8 mouse cellular contexts compared by ENCODE assay signal in the genomic region with DNA sequence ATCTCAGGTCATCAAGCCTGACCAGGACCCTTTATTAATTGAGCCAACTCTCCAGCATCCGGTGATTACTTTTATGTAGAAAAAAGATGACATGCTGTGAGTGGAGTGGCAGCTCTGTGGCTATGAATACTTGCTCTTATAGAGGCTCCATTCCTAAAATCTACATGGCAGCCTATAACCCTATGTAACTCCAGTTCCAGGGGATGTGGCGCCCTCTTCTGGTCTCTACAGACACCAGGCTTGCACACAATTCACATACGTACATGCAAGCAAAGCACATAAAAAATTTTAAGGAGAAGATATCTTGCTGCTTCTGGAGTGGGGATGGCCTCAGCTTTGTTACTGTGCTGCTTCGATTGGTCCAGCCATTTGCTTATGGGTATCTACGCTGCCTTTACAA.
A peak's percentile ranks its signal among the peaks of the same experiment; 100 is the strongest.
DNase-seq lines count a peak whose midpoint lies in the region; ATAC-seq lines count a peak whose summit lies in the region.
"Had no signal": no experiment of that assay in that cellular context is flagged by ENCODE, and none has a peak within 500 bp of the region (broad histone marks: within the 10 kb centered on the region; RNA-seq: fewer than 3 reads in every experiment).

No protein-coding gene starts in this region.

- no peak overlapping the region for H3K4me3 ChIP-seq in hindbrain, embryonic 10.5 days
- no peak overlapping the region for H3K4me3 ChIP-seq in hindbrain, embryonic 16.5 days (ENCODE audit: low read length)
- H3K4me3 ChIP-seq: embryonic facial prominence, embryonic 12.5 days had no signal

- no peak overlapping the region for H3K9ac ChIP-seq in hindbrain, embryonic 16.5 days (ENCODE audit: low read depth, low read length)
- H3K9ac ChIP-seq: embryonic facial prominence, embryonic 12.5 days had no signal

- H3K27me3 ChIP-seq in hindbrain, embryonic 10.5 days (ENCODE audit: insufficient read depth, poor library complexity, severe bottlenecking), result no peaks in the 10 kb centered on the region
- no peaks in the 10 kb centered on the region for H3K27me3 ChIP-seq in hindbrain, embryonic 16.5 days (replicated peaks; ENCODE audit: control insufficient read depth, insufficient read depth, low read length)

- no peak overlapping the region for H3K4me2 ChIP-seq in hindbrain, embryonic 16.5 days (ENCODE audit: low read length)
- H3K4me2 ChIP-seq: embryonic facial prominence, embryonic 12.5 days had no signal

- H3K27ac ChIP-seq in hindbrain, embryonic 10.5 days, result no peak overlapping the region
- H3K27ac ChIP-seq in hindbrain, embryonic 16.5 days (ENCODE audit: low read depth, low read length), result no peak overlapping the region
- H3K27ac ChIP-seq: embryonic facial prominence, embryonic 12.5 days had no signal

- no peak for ATAC-seq in hindbrain, embryonic 16.5 days

- no peaks in the 10 kb centered on the region for H3K9me3 ChIP-seq in hindbrain, embryonic 10.5 days
- H3K9me3 ChIP-seq in hindbrain, embryonic 16.5 days (ENCODE audit: control insufficient read depth, low read length), result no peaks in the 10 kb centered on the region
- H3K9me3 ChIP-seq: embryonic facial prominence, embryonic 12.5 days had no signal

- no peaks in the 10 kb centered on the region for H3K36me3 ChIP-seq in hindbrain, embryonic 10.5 days
- H3K36me3 ChIP-seq in hindbrain, embryonic 16.5 days (ENCODE audit: control insufficient read depth, insufficient read depth, low read length), result no peaks in the 10 kb centered on the region
- H3K36me3 ChIP-seq: embryonic facial prominence, embryonic 12.5 days had no signal

- peak; percentile 54 for DNase-seq in hindbrain, embryonic 10.5 days (ENCODE audit: low spot score)
- DNase-seq in 3134 (ENCODE audit: extremely low read depth, insufficient read length, low spot score) (peak; percentile 36), ES-CJ7 (ENCODE audit: low read depth, low spot score) (peak; percentile 71)
- DNase-seq in embryo, embryonic 11.5 days (ENCODE audit: low read depth, low spot score), result peak; percentile 26
- DNase-seq in mesoderm, embryonic 11.5 days (ENCODE audit: low read depth, low spot score), result peak; percentile 69
- DNase-seq in T-cell, adult 2 months (ENCODE audit: low spot score), result no peak

- peaks cover 25% of the 10 kb centered on the region for H3K4me1 ChIP-seq in hindbrain, embryonic 10.5 days (replicated peaks)
- no peaks in the 10 kb centered on the region; the same call in 1 of the 2 replicates for H3K4me1 ChIP-seq in hindbrain, embryonic 16.5 days (ENCODE audit: control insufficient read depth, insufficient read depth, low read depth, low read length)
- H3K4me1 ChIP-seq: embryonic facial prominence, embryonic 12.5 days had no signal

- 51% methylated on average over 5 of the region's 5 CpGs for WGBS in hindbrain, embryonic 10.5 days
- WGBS in hindbrain, embryonic 16.5 days, result 53% methylated on average over 5 of the region's 5 CpGs
